Mouse (Mus musculus) MEL (cell line): Measurements from ENCODE around the gene Veph1. TPM values are rescaled to one million over a fixed set of nuclear protein-coding genes. Genes with fewer than 3 reads are reported as not detected.

Experiments used
- DNase-seq: peaks from one replicate; pipeline ENCODE4 v3.0.0; 2011; ENCODE audit warnings: low read depth, low spot score
- H3K27ac ChIP-seq: 2 replicates; pipeline ENCODE4 v1.5.1; 2012; ENCODE audit warnings: low read depth, mild to moderate bottlenecking, control low read depth, low read length, moderate library complexity; ENCODE audit not compliant: control insufficient read depth
- H3K27me3 ChIP-seq, 2 experiments: fragments of 150-350 bp in 1 of 2; sonication (generic) in 1 of 2; 2 replicates each; pipeline ENCODE4 v1.6.1; 2012; ENCODE audit warnings: low read length in 2 of 2, mild to moderate bottlenecking in 2 of 2, improper control_type of control experiment in 1 of 2, moderate library complexity in 1 of 2; ENCODE audit not compliant: insufficient read depth in 2 of 2, control insufficient read depth in 1 of 2
- H3K36me3 ChIP-seq, 2 experiments: 2 replicates each; pipeline ENCODE4 v1.6.1; 2012 to 2014; ENCODE audit warnings: low read length in 2 of 2, improper control_type of control experiment in 1 of 2, inconsistent platforms in 1 of 2, mild to moderate bottlenecking in 1 of 2; ENCODE audit not compliant: insufficient read depth in 2 of 2, control insufficient read depth in 1 of 2
- H3K4me1 ChIP-seq, 2 experiments: fragments of 150-350 bp in 1 of 2; sonication (generic) in 1 of 2; 2 replicates each; pipeline ENCODE4 v1.6.1; 2012; ENCODE audit warnings: low read length in 2 of 2, improper control_type of control experiment in 1 of 2, mild to moderate bottlenecking in 1 of 2; ENCODE audit not compliant: insufficient read depth in 2 of 2, control insufficient read depth in 1 of 2
- H3K4me3 ChIP-seq, 2 experiments: fragments of 150-350 bp in 1 of 2; sonication (generic) in 1 of 2; 2 replicates each; pipeline ENCODE4 v1.5.1; 2012; ENCODE audit warnings: low read depth in 2 of 2, low read length in 2 of 2, mild to moderate bottlenecking in 2 of 2, moderate library complexity in 2 of 2, control low read depth in 1 of 2, improper control_type of control experiment in 1 of 2; ENCODE audit not compliant: control insufficient read depth in 1 of 2, insufficient read depth in 1 of 2
- H3K79me2 ChIP-seq: 2 replicates; pipeline ENCODE4 v1.6.1; 2012; ENCODE audit warnings: mild to moderate bottlenecking, low read length, moderate library complexity; ENCODE audit not compliant: control insufficient read depth, poor library complexity, insufficient read depth
- H3K9ac ChIP-seq: 2 replicates; pipeline ENCODE4 v1.6.1; 2012; ENCODE audit warnings: low read depth, mild to moderate bottlenecking, control low read depth, low read length, moderate library complexity; ENCODE audit not compliant: control insufficient read depth, poor library complexity, severe bottlenecking
- H3K9me3 ChIP-seq: fragments of 150-350 bp; sonication (generic); replicated peaks from 2 replicates; pipeline ENCODE4 v1.6.1; 2012; ENCODE audit warnings: mild to moderate bottlenecking, low read length, improper control_type of control experiment, moderate library complexity; ENCODE audit not compliant: insufficient read depth
- CTCF ChIP-seq, 3 experiments: IDR thresholded peaks in 2 of 3; conservative IDR thresholded peaks in 1 of 3; 2 replicates each; pipeline ENCODE4 v1.5.1; 2011 to 2012; ENCODE audit warnings: low read length in 3 of 3, low read depth in 2 of 3, mild to moderate bottlenecking in 2 of 3, improper control_type of control experiment in 1 of 3, inconsistent platforms in 1 of 3, mixed read lengths in 1 of 3, moderate library complexity in 1 of 3; ENCODE audit not compliant: control insufficient read depth in 1 of 3, insufficient read depth in 1 of 3, poor library complexity in 1 of 3, severe bottlenecking in 1 of 3
- E2F4 ChIP-seq: IDR thresholded peaks from 2 replicates; pipeline ENCODE4 v1.6.1; 2011; ENCODE audit warnings: low read depth, low read length, improper control_type of control experiment, borderline replicate concordance
- HCFC1 ChIP-seq: IDR thresholded peaks from 2 replicates; pipeline ENCODE4 v1.6.1; 2012; ENCODE audit warnings: low read depth, mild to moderate bottlenecking, inconsistent platforms, low read length, improper control_type of control experiment, moderate library complexity
- JUND ChIP-seq: IDR thresholded peaks from 2 replicates; pipeline ENCODE4 v1.6.1; 2011; ENCODE audit warnings: low read depth, mild to moderate bottlenecking, improper control_type of control experiment, low read length
- KAT2A ChIP-seq: conservative IDR thresholded peaks from 2 replicates; pipeline ENCODE4 v1.6.1; 2012; ENCODE audit warnings: low read depth, low read length, improper control_type of control experiment, inconsistent platforms
- MXI1 ChIP-seq: IDR thresholded peaks from 2 replicates; pipeline ENCODE4 v1.6.1; 2011; ENCODE audit warnings: mild to moderate bottlenecking, low read depth, low read length, improper control_type of control experiment
- POLR2A ChIP-seq, 2 experiments: IDR thresholded peaks; 2 replicates each; pipeline ENCODE4 v1.6.1; 2011 to 2012; ENCODE audit warnings: low read length in 2 of 2, mild to moderate bottlenecking in 2 of 2, control low read depth in 1 of 2, improper control_type of control experiment in 1 of 2, low read depth in 1 of 2, moderate library complexity in 1 of 2; ENCODE audit not compliant: control insufficient read depth in 1 of 2, insufficient read depth in 1 of 2, poor library complexity in 1 of 2
- SIN3A ChIP-seq: IDR thresholded peaks from 2 replicates; pipeline ENCODE4 v1.6.1; 2012; ENCODE audit warnings: low read length, improper control_type of control experiment, inconsistent platforms
- SMC3 ChIP-seq: IDR thresholded peaks from 2 replicates; pipeline ENCODE4 v1.6.1; 2011; ENCODE audit warnings: low read depth, low read length, improper control_type of control experiment
- TAL1 ChIP-seq: IDR thresholded peaks from 2 replicates; pipeline ENCODE4 v1.6.1; 2012; ENCODE audit warnings: mild to moderate bottlenecking, inconsistent platforms, low read length, moderate library complexity, mixed read lengths
- TCF12 ChIP-seq: IDR thresholded peaks from 2 replicates; pipeline ENCODE4 v1.6.1; 2014; ENCODE audit warnings: low read depth, mild to moderate bottlenecking, inconsistent platforms, low read length, improper control_type of control experiment, moderate library complexity
- UBTF ChIP-seq: IDR thresholded peaks from 2 replicates; pipeline ENCODE4 v1.6.1; 2012; ENCODE audit warnings: low read depth, mild to moderate bottlenecking, inconsistent platforms, low read length, improper control_type of control experiment, moderate library complexity, borderline replicate concordance; ENCODE audit not compliant: insufficient read depth
- USF2 ChIP-seq, 2 experiments: IDR thresholded peaks; 2 replicates each; pipeline ENCODE4 v1.6.1; 2011 to 2012; ENCODE audit warnings: improper control_type of control experiment in 2 of 2, low read length in 2 of 2, borderline replicate concordance in 1 of 2, inconsistent platforms in 1 of 2, low read depth in 1 of 2, mild to moderate bottlenecking in 1 of 2; ENCODE audit not compliant: insufficient read depth in 1 of 2
- ZC3H11A ChIP-seq: IDR thresholded peaks from 2 replicates; pipeline ENCODE4 v1.6.1; 2012; ENCODE audit warnings: low read depth, mild to moderate bottlenecking, inconsistent platforms, low read length, improper control_type of control experiment
- ZKSCAN1 ChIP-seq: IDR thresholded peaks from 2 replicates; pipeline ENCODE4 v1.6.1; 2012; ENCODE audit warnings: low read depth, mild to moderate bottlenecking, inconsistent platforms, low read length, improper control_type of control experiment, moderate library complexity
- ZMIZ1 ChIP-seq: IDR thresholded peaks from 2 replicates; pipeline ENCODE4 v1.6.1; 2012; ENCODE audit warnings: low read depth, mild to moderate bottlenecking, inconsistent platforms, low read length, improper control_type of control experiment, moderate library complexity
- polyA plus RNA-seq, 2 experiments: library from polyadenylated mRNA; stranded (reverse) in 1 of 2; unstranded in 1 of 2; fragments of >175 nt in 1 of 2; fragments of >200 nt in 1 of 2; gene quantifications; 2 replicates each; pipeline versions ENCODE4 v1.2.1 to v1.2.4; 2012; ENCODE audit warnings: low replicate concordance in 2 of 2, low read depth in 1 of 2; ENCODE audit not compliant: insufficient read length in 2 of 2, insufficient read depth in 1 of 2, missing spikeins in 1 of 2
- total RNA-seq: library from RNA; depleted of rRNA; stranded (reverse); fragments of 300-350 nt; gene quantifications from 2 replicates; pipeline ENCODE4 v1.2.3, GENCODE M21; 2012; rRNA removed

The Veph1 gene
- total RNA-seq (not detected in 2 replicates), polyA plus RNA-seq (under 1 TPM in 1 of 2 experiments, not detected in 1; 0.01 TPM)

- no peak for TF ChIP-seq SIN3A
- TF ChIP-seq TAL1: no peak
- TF ChIP-seq SMC3: no peak
- TF ChIP-seq USF2 (IDR thresholded peaks at IDR 0.05; ENCODE audit: borderline replicate concordance in 1 of 2, insufficient read depth in 1 of 2, low read depth in 1 of 2, low read length in 2 of 2): no peak
- TF ChIP-seq ZC3H11A: no peak
- no peak for TF ChIP-seq POLR2A (IDR thresholded peaks at IDR 0.05; ENCODE audit: control insufficient read depth in 1 of 2, insufficient read depth in 1 of 2, low read depth in 1 of 2, low read length in 2 of 2, poor library complexity in 1 of 2)
- no peak for TF ChIP-seq HCFC1
- TF ChIP-seq CTCF (IDR thresholded peaks at IDR 0.05 in 2 of 3, conservative IDR thresholded peaks at IDR 0.05 in 1 of 3; ENCODE audit: control insufficient read depth in 1 of 3, insufficient read depth in 1 of 3, low read depth in 2 of 3, low read length in 3 of 3, poor library complexity in 1 of 3, severe bottlenecking in 1 of 3): no peak
- TF ChIP-seq E2F4: no peak
- TF ChIP-seq ZKSCAN1: no peak
- no peak for TF ChIP-seq TCF12
- no peak for TF ChIP-seq ZMIZ1
- DNase-seq: no peak
- H3K79me2 ChIP-seq: no peaks in the 10 kb centered on the region
These were observed at the start of gene Veph1 for GRCm38 (mm10) chr3:66296545-66296944. Gene Veph1, minus strand, starts transcription at chr3:66296837.

GRCm38 (mm10) chr3:66340742-66341141 lies 44.1 kb upstream of the Veph1 start:
- no peak overlapping the region for H3K27ac ChIP-seq
- H3K9ac ChIP-seq: no peak overlapping the region
- TF ChIP-seq UBTF (no peak), KAT2A (no peak), JUND (no peak)

More at GRCm38 (mm10) chr3:66296545-66296944, at the start of gene Veph1:
- Histone ChIP-seq H3K36me3 (no peaks in the 10 kb centered on the region), H3K9me3 (no peaks in the 10 kb centered on the region), H3K4me1 (no peaks in the 10 kb centered on the region), H3K27ac (no peak within 1 kb of the TSS), H3K27me3 (no peaks in the 10 kb centered on the region), H3K4me3 (no peak within 1 kb of the TSS), H3K9ac (no peak within 1 kb of the TSS)

GRCm38 (mm10) chr3:66332401-66332729 lies 35.7 kb upstream of the Veph1 start:
- no peak overlapping the region for H3K27ac ChIP-seq

More at GRCm38 (mm10) chr3:66340742-66341141, 44.1 kb upstream of the Veph1 start:
- DNase-seq: no peak
- Histone ChIP-seq H3K4me1 (no peaks in the 10 kb centered on the region; a peak in 1 of 4 replicates), H3K36me3 (no peaks in the 10 kb centered on the region), H3K4me3 (no peak overlapping the region), H3K9me3 (no peaks in the 10 kb centered on the region), H3K27me3 (no peaks in the 10 kb centered on the region), H3K79me2 (no peaks in the 10 kb centered on the region)

More at GRCm38 (mm10) chr3:66332401-66332729, 35.7 kb upstream of the Veph1 start:
- Histone ChIP-seq H3K36me3 (no peaks in the 10 kb centered on the region), H3K9ac (no peak overlapping the region), H3K4me1 (peaks cover 0 to 4% of the 10 kb centered on the region in 2 experiments; a peak in 1 of 4 replicates), H3K4me3 (no peak overlapping the region), H3K9me3 (no peaks in the 10 kb centered on the region), H3K27me3 (peaks cover 0 to 3% of the 10 kb centered on the region in 2 experiments; a peak in 2 of 4 replicates), H3K79me2 (no peaks in the 10 kb centered on the region)
- no peak for TF ChIP-seq MXI1
- TF ChIP-seq JUND: no peak
- DNase-seq: peak; percentile 3
